Mouse (Mus musculus) embryo, embryonic 10.5 days (tissue): ENCODE results near the gene Pard3.

Experiments
- DNase-seq: peaks from one replicate; pipeline ENCODE4 v3.0.0-alpha.2; 2015; ENCODE audit warnings: low spot score

The Pard3 gene

DNA sequence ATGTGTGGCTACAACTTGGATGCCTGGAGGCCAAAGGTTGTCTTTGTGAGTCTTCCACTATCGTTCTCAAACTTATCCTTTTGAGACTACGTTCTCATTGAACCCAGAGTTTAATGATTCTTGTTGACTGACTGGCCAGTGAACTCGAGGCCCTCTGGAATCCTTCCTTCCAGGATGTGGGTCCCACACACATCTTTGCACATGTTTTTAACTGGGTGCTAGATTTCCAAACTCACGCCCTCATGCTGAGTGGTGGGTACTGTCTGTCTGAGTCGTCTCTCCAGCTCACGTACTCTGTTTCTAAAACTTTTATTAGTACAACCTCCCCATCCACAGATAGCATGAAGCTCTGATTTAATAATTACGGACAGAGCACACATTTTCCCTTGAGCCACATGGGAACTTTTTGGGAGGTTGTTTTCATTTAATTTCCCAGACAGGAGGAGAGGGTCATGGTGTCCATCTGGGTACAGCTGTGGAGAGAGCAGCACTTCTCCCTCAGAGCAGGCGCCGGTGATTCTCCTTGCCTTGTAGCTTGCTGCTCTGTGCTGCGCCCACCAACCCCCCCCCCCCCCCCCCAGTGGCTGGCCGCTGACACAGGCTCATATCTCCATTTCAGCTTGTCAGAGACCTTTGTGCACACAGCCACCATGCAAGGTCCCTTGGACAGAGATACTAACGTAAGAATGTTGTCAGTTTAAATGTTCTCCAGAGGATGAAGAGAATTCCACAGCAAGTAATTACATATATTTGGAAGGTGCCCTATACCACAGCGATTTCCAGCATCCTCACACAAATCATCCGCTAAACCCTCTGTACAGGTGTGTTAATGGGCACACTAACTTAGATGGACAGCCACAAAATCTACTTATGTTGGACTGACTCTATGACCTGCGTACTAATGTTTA is 165.9 kb downstream of the Pard3 start:
- DNase-seq = no peak

DNA sequence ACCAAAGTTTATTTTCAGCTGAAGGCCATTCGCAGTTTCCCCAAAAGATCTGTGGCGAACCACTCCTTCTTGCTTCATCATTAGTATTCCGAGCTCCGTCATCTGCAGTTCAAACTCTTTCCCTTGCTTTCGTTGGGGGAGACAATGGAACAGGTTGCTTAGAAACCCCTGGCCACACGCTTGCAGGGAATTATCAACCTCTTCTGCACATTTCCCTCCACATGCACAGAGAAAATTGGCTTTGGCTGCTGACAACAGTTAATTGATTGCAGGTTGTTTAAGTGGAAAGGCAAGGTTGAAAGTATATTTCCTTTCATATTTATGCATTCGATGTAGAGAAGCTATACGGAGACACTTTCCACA is 166.5 kb downstream of the Pard3 start:
- no peak for DNase-seq

DNA sequence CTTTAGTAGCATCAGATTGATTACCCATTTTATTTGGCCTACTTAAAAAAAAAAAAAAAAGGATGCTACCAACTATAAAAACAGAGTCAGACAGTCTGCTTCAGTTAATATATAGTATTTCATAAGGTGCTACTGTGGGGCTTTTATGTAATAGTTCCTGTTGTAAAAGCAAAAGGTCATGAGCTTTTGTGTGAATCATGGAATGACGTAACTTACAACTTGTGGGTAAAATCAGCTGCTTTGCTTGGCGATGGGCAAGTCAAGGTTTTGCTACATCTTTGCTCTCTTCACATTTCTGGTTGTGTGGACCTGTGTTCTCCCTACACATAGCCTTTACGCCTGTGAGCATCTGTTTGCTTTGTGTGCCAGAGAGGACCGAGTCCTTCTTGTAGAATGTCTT is 179.7 kb downstream of the Pard3 start:
- DNase-seq = no peak

DNA sequence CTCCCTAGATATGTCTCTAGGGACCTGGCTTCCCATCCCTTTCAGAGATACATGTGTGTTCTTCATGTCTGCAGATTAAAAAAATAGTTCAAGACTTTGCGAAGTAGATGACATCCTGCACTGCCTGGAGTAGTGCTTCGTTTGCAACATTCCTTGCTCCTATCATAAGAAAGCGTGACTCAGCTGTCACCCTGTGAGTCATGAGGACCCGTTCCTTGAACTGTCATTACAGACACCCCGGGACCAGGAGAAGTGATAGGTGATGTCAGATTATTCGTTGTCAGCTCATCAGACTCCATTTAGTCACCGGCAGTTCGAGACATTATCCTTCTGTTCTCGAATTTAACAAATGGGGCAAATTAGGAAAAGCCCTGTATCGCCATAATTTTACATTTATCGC is 180.1 kb downstream of the Pard3 start:
- DNase-seq = no peak

DNA sequence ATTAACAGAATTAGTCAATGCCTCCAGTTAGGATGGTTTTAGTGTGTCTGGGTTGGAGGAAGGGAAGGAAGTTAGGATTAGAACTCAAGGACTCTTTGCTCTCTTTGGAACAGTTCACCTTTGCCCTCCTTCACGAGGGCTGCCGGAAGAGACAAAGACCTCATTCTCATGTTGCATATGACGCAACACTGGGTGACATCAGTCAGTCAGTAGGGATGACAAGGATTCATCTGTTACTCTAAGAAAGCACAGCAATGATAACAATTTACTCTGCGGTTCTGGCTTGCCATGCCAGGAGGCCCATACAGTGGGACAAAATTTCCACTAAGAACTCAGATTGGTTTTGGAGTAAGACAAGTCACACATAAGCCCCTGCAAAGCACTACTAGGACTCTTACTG is 187.1 kb downstream of the Pard3 start:
- DNase-seq = no peak

DNA sequence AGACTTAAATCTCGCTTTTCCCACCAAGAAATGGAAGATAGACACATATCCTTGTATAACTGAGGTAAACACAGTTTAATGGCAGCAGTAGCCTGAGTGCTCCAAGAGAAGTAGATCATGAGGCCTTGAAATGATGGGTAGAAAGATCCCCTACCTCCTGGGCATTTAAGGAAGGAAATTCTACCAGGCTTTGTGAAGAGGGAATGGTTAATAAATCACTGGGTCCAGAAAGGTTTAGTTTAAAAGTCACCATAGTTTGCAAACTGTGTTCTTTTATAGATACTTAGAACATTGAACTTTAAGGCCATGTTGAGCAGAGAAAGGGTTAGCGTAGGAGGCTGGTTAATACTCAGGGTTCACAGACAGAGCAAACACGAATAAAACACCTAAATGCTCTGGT is 187.8 kb downstream of the Pard3 start:
- no peak for DNase-seq

DNA sequence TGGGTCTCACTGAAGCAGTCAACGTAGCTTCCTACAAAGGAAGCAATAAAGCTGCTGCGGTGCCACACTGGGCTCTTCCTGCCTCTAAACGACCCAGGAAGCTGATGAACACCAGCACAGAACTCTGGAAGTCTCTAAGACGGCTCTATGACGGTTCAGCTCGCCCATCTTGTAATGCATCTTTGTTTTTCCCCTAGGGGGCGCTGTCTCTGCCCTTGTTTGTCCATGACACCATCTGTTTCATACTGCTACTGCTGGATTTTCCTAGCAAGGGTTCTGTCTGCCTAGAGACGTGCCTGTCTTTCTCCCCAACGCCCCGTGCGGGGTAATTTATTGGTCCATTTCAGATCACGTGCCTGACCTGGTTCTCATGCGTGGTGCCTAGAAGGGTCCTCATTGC is 188.3 kb downstream of the Pard3 start:
- DNase-seq = no peak

DNA sequence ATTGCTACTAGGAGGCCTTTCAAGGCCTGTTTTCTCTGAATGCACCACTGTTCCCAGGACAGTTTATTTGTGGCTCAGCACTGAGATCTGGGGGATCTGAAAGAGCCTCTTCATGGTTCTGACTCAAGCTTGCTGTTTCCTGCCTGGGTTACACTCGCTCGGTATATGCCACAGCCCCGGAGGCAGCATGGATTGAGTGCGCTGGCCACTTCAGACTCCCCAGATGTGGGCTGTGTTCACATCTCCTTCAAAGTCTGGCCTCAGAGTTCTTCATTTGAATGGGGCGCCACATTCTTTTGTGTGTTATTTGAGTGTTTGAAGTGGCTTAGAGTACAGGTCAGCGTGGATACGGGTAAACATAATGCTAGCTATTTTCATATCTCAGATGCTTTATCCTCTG is 190.9 kb downstream of the Pard3 start:
- DNase-seq = no peak

DNA sequence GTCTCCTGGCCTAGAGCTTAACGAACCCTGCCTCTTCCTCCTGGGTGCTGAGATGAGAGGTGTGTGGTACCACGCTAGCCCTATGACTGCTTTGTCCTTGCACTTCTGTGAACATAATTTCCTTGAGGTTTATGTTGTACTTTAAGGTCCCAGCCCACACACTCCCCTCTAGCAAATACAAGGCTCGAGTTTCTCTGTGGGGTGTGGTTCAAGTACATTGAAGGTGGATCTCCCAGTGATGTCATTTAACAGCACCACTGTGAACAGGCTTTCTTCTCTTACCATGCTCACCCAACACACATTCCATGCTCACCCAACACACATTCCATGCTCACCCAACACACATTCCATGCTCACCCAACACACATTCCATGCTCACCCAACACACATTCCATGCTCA is 193.4 kb downstream of the Pard3 start:
- DNase-seq = no peak

DNA sequence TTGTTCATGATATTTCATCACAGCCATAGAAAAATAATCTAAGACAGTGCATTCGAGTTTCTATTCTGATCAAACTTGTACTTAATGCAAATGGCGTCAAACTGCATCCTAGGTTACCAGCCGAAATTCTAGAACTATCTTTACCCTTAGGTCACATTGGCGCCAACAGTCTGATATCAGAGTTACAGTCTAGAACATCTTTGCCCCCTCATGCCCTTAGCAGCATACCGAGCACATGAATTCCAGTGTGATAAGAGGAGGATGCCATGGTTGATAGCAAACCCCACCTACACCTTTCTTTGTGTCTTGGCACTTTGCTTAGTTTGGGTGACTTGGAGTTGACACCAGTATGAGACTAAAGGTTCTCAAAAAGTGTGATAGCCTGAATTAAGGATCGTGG is 197.4 kb downstream of the Pard3 start:
- no peak for DNase-seq

DNA sequence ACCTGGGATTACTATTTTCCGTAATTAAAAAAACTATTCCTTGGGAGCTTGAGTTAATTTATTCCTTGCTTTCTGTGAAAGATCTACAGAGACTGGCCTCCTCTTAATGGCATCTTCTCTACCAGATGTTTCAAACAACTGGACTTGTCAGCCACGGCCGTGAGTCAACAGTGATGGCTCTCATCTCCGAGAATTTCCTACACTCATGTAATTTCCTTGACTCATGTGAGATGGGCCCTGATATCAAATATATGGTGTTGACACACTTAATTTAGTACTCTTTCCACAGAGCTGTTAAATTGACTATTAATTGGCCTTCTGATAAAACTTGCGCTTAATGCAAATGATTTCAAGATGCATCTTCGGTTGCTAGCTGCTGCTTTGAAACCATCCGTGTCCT is 198.3 kb downstream of the Pard3 start:
- no peak for DNase-seq

DNA sequence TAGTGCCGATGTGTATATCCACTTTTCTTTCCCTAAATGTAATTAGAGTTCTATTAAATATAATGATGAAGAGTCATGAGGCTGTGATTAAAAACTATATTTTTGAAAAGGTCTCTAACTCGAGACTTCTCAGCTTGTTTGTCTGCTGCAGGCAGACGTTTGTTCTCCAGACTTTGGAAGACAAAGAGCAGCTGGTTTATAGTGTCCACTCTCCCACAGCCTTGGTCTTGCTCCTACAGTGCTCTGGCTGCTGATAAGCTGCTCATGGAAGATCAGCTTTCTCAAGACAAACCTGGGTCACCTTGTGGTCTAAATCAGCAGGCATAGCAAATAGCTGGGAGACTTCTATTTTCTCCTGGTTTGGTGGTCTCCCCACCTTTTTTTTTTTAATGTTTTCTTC is 198.7 kb downstream of the Pard3 start:
- DNase-seq = no peak

DNA sequence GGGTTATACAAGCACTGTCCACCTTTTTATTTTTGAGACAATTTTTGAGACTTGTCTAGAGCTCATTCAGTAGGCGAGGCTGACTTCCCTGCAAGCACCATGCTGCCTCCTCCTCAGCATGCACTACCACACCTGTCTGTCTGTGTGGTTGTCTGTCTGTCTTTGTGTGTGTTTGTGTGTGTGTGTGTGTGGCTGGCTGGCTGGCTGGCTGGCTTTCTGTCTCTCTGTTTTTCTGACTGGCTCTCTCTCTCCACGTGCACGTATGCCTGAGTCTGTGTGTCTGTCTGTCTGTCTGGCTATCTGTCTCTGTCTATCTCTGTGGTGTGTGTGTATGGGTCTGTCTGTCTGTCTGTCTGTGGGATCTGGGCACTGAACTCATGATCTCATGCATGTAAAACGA is 199.2 kb downstream of the Pard3 start:
- DNase-seq = no peak

DNA sequence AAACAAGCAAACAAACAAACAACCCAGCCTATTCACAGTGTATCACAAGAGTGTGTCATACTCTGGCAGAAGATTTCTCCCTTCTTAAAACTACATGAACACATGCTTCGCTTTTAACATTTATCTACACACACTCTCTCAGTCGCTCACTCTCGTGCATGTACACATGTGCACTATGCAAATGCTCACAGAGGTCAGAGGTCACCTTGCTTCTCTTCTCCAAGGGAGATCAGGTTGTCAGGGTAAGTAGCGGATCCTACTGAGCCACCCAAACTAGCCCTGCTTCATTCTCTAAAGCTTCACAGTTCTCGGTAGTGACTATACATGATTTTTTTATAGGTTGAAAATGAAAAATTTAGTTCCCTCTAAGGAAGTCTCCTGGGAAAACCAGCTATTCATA is 199.8 kb downstream of the Pard3 start:
- DNase-seq = peak; percentile 54

DNA sequence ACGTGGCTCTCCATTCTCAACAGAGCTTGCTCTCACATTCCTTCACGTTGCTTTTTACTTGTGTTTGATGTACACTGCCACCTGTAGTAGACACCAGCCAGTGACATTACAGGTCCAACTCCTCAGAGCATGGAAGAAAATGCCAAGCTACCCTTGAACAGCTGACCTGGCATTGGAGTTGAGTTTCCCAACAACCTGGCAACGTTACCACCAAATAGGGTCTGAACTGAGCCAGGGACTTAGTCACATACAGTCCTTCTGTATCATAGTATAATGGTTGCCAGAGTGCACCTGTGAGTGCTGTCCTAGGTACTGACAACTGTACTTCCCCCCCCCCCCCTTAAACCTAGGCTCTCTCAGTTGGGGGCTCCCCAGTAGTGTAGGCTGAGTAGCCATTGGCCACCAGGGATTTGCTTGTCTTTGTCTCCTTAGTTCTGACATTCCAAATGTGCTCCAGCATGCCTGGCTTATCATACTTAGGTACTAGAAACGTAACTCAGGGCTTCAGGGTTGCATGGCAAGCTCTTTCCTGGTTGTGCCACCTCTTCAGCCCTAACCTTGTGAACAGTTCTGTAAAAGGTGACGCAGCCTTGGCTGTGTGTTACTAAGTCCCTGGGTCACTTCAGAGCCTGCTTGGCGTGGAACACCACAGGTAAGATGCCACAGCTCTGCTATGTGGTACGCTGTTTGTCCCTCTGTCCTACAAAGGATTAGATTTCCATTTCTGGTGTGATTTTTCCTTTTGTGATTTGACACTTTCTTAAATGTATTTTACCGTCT is 201.2 kb downstream of the Pard3 start:
- no peak for DNase-seq

DNA sequence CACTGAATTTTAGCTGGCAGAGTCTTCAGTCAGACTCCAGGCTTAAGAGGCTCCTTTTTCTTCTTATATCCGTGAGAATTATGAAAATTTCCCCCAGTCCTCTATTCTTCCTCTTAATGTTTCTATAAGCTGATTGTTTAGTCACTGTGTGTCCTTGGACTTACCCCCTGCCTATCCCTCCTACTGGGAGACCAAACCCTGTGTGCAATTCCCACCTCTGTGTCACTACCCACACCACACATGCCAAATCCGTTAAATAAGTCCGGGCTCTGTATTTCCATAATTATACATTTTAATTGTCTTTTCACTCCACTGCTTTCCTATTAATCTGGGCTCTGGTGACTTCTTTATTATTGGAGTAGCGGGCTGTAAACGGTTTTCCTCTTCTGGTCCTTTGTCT is 203.1 kb downstream of the Pard3 start:
- DNase-seq = no peak

DNA sequence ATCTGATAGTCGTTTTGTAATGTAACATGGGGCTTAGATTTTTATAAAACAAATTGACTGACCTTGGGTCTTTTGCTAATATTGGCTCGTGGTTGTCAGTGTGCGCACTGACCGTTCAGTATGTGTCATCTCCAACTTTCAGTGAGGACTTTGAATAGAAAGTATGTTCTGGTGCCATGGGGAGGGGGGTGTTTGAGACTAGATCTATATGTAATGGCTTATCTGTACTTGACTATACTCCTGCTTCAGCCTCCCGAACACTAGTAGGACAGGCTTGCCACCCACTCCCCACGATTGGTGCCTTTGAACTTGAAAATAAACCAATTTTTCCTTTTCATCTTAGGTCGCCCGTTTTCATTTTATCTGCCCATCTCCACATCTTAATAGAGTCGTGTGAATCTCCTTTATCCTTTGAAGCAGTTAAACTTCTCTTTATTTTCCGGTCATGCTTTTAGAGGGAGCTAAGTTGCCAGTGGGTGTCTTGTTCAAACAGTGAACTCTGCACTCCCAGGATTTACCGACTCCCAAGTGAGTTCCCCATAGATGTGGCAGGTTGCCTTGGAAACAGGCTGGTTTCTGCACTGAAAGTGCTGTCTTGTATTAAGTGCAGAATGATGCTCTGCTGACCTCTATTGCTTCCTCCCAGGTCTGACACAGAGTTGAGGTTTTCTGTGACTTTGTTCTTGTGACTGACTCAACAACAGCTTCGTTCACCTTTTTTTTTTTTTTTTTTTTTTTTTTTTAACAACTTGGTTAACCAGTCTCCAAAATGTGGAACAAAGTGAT is 204.7 kb downstream of the Pard3 start:
- DNase-seq = peak; percentile 76

DNA sequence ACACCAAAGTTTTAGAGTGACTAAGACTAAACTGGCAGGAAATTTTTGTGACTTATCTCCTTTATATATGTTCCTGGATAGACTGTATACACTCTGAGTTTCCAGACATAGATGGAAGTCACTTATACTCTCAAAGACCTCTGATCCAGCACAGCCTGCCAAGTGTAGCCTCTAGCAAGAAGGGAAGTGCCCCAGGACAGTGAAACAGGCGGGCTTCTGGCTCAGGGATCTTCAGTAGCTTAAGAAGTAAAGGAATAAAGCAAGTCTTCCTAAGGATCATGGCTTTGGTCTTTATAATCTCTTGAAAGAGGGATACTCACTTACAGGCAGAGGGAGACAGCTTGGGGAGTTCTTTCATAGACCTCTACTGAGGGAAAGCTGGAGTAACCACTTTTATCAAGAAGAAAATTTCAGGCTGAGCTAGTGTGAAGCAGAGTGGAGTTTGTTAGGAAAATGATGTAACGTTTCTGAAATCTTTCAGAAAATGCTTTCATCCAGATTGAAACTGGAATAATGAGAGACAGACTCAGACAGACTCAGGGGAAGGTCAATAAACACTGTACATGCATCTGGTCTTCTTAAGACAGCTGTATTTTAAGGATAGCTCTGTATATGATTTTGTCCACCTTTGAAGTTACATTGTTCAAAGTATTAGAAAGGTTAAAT is 205.5 kb downstream of the Pard3 start:
- DNase-seq = no peak

DNA sequence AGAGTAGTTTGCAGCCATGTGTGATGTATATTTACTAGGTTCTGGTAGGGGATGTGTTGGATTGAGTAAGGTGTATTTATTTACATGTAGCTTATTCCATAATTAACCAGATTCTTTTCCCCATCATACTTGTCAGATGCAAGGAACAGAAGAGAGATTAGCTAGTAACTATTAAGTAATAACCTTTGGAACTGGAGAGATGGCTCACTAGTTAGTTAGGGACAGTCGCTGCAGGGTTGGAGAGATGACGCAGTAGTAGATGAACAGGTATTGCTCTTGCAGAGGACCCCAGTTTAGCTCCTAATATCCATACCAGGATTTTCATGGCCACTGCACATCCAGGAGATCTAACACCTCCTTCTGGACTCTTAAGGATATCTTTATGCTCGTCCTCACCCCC is 207.5 kb downstream of the Pard3 start:
- DNase-seq = no peak

DNA sequence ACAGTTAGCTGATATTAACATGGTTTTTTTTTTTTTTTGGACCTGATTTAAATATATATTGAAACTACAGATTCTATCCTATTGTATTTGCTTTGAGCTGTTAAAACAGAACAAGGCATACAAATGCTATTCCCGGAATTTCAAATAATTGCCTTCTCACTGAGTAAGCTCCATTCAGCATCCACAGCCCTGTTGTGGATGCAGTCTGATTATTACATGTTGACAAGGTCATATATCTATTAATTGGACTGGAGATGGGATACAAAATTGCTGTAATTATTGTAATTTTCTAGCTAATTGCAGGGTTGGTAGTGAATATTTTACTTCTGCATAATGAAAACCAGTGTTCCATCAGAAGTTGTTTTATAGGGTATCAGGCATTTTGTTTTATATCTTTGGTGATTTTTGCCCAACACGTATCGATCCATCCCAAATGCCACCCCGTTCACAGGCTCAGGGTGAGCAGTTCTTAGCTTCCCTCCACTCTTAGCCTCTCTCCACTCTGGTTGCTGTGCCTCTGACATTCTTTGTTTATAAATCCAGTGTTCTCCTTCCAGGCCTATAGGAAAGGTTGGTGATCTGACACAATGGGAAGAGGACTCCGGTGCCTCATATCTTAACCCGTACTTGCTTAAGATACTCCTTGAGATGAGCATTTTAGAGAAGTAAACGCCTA is 216.7 kb downstream of the Pard3 start:
- no peak for DNase-seq

DNA sequence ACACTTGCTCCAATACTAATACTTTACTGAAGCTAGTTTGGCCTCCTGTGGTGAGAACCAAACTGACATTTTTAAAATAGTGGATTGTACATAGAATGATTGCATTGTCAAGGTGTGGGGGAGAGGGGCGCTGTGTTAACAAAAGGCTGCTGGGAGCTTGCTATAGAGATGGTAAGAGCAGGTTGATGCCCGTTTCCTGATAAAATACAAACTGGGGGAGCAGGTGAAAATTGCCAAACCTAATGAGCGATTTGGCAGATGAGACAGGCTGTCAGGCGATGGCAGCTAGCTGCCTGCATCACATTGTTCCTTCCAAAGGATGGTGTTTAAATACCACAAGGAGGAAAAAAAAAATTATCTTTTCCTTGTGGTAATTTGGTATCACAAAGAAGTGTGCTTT is 217.3 kb downstream of the Pard3 start:
- no peak for DNase-seq
